Mouse (Mus musculus) embryonic facial prominence, embryonic 10.5 days (tissue): Measurements from ENCODE around the gene Lama5. TPM values are rescaled to one million over a fixed set of nuclear protein-coding genes. Genes with fewer than 3 reads are reported as not detected.
A peak's percentile ranks its signal among the peaks of the same experiment; 100 is the strongest.

Source experiments
- DNase-seq: peaks from one replicate; pipeline ENCODE4 v3.0.0-alpha.2; 2017; ENCODE audit warnings: low spot score
- H3K27ac ChIP-seq: fragments of 300-500 bp; sonication (generic); replicated peaks from 2 replicates; pipeline ENCODE4 v1.5.1; 2016; ENCODE audit warnings: mild to moderate bottlenecking
- H3K27me3 ChIP-seq: fragments of 300-500 bp; sonication (generic); replicated peaks from 2 replicates; pipeline ENCODE4 v1.6.1; 2016; ENCODE audit warnings: low read depth, mild to moderate bottlenecking; ENCODE audit not compliant: poor library complexity, severe bottlenecking
- H3K36me3 ChIP-seq: fragments of 300-500 bp; sonication (generic); replicated peaks from 2 replicates; pipeline ENCODE4 v1.6.1; 2016; ENCODE audit warnings: mild to moderate bottlenecking, moderate library complexity
- H3K4me1 ChIP-seq: fragments of 300-500 bp; sonication (generic); 2 replicates; pipeline ENCODE4 v1.6.1; 2016
- H3K4me3 ChIP-seq: fragments of 300-500 bp; sonication (generic); 2 replicates; pipeline ENCODE4 v1.5.1; 2016; ENCODE audit warnings: mild to moderate bottlenecking, moderate library complexity
- H3K9me3 ChIP-seq: fragments of 300-500 bp; sonication (generic); 2 replicates; pipeline ENCODE4 v1.6.1; 2016; ENCODE audit warnings: mild to moderate bottlenecking
- WGBS: fragments of 180-500 bp; shearing (Covaris S2); methylation state at CpG from one replicate; pipeline ENCODE4 v1.1.7; 2016; 5-methylcytosine and 5-hydroxymethylcytosine counted together
- polyA plus RNA-seq: library from polyadenylated mRNA; unstranded; fragments of >200 nt; fragmentation: Nextera tagmentation; extraction: Ambion mirVana; gene quantifications from 2 replicates; pipeline ENCODE4 v1.2.1, GENCODE M21; 2016

Gene Lama5
- polyA plus RNA-seq, 1 experiment from 2014 or later = 19.6 TPM

DNA sequence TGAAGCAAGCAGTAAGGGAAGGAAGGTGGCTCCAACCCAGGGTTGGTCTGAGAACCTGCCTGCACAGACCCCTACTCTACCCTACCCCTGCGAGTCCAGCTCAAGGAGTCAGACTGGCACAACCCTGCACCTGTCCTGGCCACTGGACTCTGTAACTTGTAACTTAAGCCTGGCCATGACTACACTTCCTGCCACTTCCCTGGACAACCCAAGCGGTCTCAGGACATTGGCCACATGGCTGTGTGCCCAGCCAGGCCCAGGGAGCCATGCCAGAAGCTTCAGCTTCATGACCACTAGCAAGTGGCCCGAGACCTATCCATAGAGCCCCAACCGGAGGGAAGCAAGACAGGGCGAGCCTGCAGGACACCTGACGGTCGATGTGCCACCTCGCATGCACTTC, 8.1 kb downstream of the Lama5 start:
- peaks cover 6% of the 10 kb centered on the region for H3K27me3 ChIP-seq
- 89% methylated on average over 8 of the region's 8 CpGs for WGBS
- peaks cover 22% of the 10 kb centered on the region for H3K36me3 ChIP-seq
- H3K9me3 ChIP-seq = no peaks in the 10 kb centered on the region
- peaks cover 74% of the 10 kb centered on the region for H3K4me1 ChIP-seq
- no peak for DNase-seq
- peak overlapping the region; percentile 75 for H3K27ac ChIP-seq
- no peak overlapping the region for H3K4me3 ChIP-seq

DNA sequence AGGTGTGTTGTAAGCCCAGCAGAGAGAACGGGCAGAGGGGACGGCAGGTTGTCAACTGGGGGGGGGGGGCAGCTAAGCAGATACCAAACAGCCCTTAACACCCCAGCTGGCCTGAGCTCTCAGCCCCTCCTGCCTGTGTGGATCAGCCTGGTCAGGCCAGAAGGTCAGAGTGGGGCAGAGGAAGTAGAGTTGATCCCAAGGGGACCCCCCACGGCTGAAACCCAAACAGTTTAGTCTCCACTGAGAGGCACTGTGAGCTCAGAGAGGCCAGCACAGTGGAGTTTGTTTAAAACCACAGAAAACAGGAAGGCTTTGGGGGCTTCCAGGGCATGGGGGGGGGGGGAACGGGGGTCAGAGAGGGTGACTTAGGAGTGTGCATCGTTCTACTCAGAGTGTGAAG, 8.7 kb downstream of the Lama5 start:
- Histone ChIP-seq H3K4me3 (peak overlapping the region; percentile 13; the same call in 1 of the 2 replicates), H3K27ac (peak overlapping the region; percentile 75; the same call in 1 of the 2 replicates), H3K9me3 (no peaks in the 10 kb centered on the region; the same call in 1 of the 2 replicates), H3K27me3 (no peaks in the 10 kb centered on the region), H3K36me3 (peaks cover 22% of the 10 kb centered on the region), H3K4me1 (peaks cover 67% of the 10 kb centered on the region)
- DNase-seq = no peak
- 50% methylated on average over 5 of the region's 5 CpGs for WGBS

DNA sequence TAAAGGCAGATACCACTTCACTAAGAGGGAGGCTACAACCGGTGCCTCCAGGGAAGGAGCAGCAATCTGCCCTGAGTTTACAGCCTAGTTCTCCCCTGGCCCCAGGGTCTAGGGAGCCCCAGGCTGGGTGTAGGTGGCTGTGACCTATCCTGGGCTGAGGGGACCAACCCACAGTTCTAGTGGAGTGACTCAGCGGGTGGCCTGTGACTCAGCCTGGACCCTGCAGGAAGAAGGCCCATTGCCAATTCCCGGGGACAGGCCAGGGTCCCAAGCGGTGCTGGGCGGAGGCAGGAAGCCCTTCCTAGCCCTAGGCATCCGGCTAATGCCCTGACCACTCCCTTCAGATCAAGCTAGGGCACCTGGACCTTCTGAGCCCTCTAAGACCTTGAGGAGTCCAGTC, 9.7 kb downstream of the Lama5 start:
- Histone ChIP-seq H3K4me3 (no peak overlapping the region), H3K27ac (peak overlapping the region; percentile 12; the same call in 1 of the 2 replicates), H3K36me3 (peaks cover 19% of the 10 kb centered on the region), H3K9me3 (no peaks in the 10 kb centered on the region; the same call in 1 of the 2 replicates), H3K27me3 (no peaks in the 10 kb centered on the region), H3K4me1 (peaks cover 61% of the 10 kb centered on the region)
- WGBS = 72% methylated on average over 6 of the region's 6 CpGs
- DNase-seq = no peak

DNA sequence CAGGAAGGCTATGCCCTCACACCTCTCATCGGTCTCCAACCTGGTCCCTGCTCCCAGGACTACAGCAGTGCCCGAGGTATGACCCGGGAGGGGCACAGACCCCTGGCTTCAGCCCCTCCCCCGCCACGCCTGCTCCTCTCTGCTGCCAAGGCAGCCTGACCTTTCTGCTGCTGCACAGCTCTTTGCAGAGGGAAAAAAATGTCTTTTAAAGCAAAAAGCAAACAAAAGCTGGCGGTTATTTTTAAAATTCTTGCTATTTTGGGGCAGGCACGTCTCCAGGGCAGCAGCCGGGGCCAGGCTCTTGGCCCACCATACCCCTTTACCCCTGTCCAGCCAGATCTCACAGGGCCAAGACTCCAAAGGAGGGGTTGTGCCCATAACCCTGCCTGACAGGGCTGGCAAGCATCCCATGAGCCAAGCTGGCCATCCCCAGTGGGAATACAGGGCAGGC, 10.6 kb downstream of the Lama5 start:
- H3K27ac ChIP-seq = peak overlapping the region; percentile 48; the same call in 1 of the 2 replicates

DNA sequence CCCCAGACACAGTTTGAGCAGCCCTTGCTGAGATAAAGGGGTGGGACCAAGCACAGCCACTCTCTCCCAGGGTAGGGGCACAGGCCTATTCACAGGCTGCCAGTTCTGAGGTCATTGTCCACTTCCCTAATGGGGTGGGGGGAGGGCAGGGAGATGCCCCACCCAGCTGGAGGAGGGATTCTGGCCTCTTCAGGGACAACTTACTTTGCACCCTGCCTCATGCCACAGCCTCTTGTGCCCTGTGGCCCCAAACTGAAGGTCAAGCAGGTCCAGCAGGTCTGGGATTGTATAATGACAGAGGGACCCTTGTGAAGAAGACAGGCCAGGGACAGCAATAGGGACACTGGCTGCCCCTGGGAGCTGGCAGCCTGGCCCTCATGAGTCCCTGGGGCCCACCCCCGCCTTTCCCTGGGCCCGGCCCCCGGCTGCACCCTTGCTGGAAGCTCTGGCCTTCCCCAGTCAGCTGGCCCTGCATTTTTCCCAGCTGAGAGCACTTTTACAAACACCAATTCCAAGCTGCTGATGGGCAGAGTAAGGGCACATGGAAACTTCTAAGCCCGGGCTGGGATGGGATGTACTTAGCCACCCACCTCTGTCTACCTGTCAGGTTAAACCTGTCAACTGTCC, 11.2 kb downstream of the Lama5 start:
- no peak overlapping the region for H3K4me3 ChIP-seq
- no peaks in the 10 kb centered on the region for H3K27me3 ChIP-seq
- H3K27ac ChIP-seq = peak overlapping the region; percentile 48
- peaks cover 50% of the 10 kb centered on the region for H3K4me1 ChIP-seq
- no peaks in the 10 kb centered on the region; the same call in 1 of the 2 replicates for H3K9me3 ChIP-seq
- H3K36me3 ChIP-seq = peaks cover 18% of the 10 kb centered on the region; the same call in 1 of the 2 replicates
- WGBS = 76% methylated on average over 4 of the region's 4 CpGs
- DNase-seq = no peak

More for the DNA sequence above, 10.6 kb downstream of the Lama5 start:
- Histone ChIP-seq H3K27me3 (no peaks in the 10 kb centered on the region), H3K9me3 (no peaks in the 10 kb centered on the region; the same call in 1 of the 2 replicates), H3K4me1 (peaks cover 56% of the 10 kb centered on the region), H3K4me3 (no peak overlapping the region), H3K36me3 (peaks cover 18% of the 10 kb centered on the region; the same call in 1 of the 2 replicates)
- WGBS = 79% methylated on average over 8 of the region's 8 CpGs
- DNase-seq = no peak

DNA sequence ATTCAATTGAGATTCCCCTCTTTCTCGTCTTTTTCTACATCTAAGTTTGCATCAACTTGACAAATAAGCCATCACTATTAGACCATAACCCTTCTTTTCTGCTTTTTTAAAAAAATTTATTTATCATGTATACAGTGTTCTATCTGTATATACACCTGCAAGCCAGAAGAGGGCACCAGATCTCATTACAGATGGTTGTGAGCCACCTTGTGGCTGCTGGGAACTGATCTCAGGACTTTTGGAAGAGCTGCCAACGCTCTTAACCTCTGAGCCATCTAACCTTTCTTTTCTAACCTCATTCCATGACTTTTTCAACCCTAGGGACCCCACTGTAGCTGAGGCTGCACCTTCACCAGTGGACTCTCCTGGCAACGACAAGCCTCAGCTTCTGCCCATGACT, 13.4 kb downstream of the Lama5 start:
- Histone ChIP-seq H3K4me3 (no peak overlapping the region), H3K36me3 (peaks cover 16% of the 10 kb centered on the region; the same call in 1 of the 2 replicates), H3K27me3 (no peaks in the 10 kb centered on the region), H3K4me1 (peaks cover 31% of the 10 kb centered on the region), H3K9me3 (no peaks in the 10 kb centered on the region; the same call in 1 of the 2 replicates), H3K27ac (no peak overlapping the region)
- 90% methylated on average over 3 of the region's 3 CpGs for WGBS
- DNase-seq = no peak

DNA sequence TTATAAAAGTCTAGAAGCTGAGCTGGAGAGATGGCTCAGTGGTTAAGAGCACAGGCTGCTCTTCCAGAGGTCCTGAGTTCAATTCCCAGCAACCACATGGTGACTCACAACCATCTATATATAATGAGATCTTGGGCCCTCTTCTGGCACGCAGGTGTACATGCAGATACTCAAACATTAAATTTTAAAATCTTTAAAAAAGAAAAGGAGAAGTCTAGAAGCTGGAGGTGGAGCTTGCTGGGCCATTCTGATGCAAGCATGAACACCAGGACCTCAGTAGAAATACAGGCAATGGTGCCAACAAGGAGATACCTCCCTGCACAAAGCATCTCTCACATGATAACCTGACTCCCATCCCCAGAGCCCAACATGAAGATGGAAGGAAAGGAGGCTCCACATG, 16.7 kb downstream of the Lama5 start:
- H3K4me3 ChIP-seq = no peak overlapping the region
- peaks cover 9% of the 10 kb centered on the region; the same call in 1 of the 2 replicates for H3K4me1 ChIP-seq
- no peaks in the 10 kb centered on the region; the same call in 1 of the 2 replicates for H3K9me3 ChIP-seq
- DNase-seq = no peak
- H3K27ac ChIP-seq = no peak overlapping the region
- H3K27me3 ChIP-seq = no peaks in the 10 kb centered on the region
- 85% methylated on average over 1 of the region's 1 CpGs for WGBS
- peaks cover 38% of the 10 kb centered on the region for H3K36me3 ChIP-seq

DNA sequence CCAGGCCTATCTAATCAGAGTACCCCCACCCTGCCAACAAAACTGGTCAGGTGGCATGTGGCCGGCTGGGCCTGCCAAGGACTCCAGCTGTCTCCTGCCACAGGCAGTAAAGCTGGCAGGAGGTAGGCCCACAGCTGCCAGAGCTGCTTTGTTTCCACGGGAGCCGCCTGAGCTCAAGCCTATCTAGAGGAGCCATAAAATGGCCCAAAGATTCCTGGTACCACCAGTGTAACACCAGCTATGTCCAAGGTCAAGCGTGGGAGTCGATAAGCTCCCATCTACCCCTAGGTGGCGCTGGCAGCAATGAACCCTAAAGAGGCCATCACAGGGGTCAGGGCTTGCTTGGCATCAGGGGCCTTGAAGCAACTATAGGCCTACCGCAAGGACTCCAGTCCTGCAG, 17.8 kb downstream of the Lama5 start:
- no peak overlapping the region for H3K27ac ChIP-seq
- DNase-seq = peak; percentile 58
- WGBS = 70% methylated on average over 7 of the region's 7 CpGs

DNA sequence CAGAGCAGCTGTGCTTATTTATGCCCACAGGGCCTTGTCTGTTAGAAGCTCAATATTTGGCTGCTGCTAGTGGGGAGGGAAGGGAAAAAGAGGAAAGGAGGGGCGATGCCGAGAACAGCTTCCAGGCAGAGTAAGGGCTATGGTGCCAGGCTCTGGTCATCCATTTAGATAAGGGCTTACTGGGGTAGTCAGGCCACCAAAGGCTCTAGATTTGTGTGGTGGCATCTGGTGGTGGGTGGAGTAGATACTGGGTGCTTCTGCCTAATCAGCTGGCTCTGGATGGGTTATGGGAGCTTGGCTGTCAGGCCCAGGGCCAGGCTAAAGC, 19.7 kb downstream of the Lama5 start:
- H3K27me3 ChIP-seq = no peaks in the 10 kb centered on the region
- H3K4me1 ChIP-seq = peaks cover 23% of the 10 kb centered on the region
- no peak overlapping the region for H3K4me3 ChIP-seq
- no peak overlapping the region for H3K27ac ChIP-seq
- DNase-seq = no peak
- 95% methylated on average over 2 of the region's 2 CpGs for WGBS
- peaks cover 39% of the 10 kb centered on the region for H3K36me3 ChIP-seq
- no peaks in the 10 kb centered on the region for H3K9me3 ChIP-seq

More for the DNA sequence above, 17.8 kb downstream of the Lama5 start:
- H3K9me3 ChIP-seq = no peaks in the 10 kb centered on the region; the same call in 1 of the 2 replicates
- peaks cover 9% of the 10 kb centered on the region; the same call in 1 of the 2 replicates for H3K4me1 ChIP-seq
- H3K27me3 ChIP-seq = no peaks in the 10 kb centered on the region
- H3K4me3 ChIP-seq = no peak overlapping the region
- H3K36me3 ChIP-seq = peaks cover 28% of the 10 kb centered on the region

DNA sequence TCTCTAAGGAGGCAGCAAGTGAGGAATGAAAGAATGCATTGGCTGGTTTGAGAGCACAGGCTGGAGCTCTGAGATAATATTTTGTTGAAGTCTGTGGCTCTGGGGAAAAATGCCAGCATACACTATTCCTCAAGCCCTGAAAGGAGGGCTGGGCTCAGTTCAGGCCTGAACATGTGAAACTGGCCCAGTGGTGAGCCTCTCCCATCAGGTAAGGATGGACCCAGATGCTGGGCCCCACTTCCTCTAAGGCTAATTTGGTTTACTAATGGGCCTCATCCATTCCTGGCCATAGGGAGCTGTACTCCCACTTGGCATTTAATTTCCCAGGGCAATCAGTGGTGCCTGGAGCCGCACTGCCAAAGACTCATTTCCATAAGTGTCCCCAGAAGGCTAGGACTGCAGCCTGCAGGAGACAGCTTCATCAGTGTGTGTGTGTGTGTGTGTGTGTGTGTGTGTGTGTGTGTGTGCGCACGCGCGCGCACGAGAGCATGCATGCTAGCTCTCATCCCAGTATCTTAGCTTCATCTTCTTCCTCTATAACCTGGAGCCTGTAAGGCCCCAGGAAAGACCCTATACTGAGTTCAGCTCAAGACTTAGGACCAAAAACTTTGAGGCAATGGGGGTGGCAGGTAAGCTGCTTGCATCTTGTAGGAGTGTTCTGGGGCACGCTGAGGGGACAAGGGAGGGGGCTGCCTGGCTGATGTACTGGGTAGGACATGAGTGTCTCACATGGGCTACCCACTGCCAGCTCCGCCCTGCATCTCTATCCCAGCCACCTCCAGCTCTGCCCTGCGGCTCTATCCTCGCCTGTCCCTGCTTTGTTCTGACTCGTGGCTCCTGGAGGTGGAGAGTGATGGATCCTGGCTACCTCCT, 20.3 kb downstream of the Lama5 start:
- WGBS = 87% methylated on average over 12 of the region's 12 CpGs
- Histone ChIP-seq H3K4me1 (peaks cover 29% of the 10 kb centered on the region), H3K4me3 (no peak overlapping the region), H3K27me3 (no peaks in the 10 kb centered on the region), H3K36me3 (peaks cover 41% of the 10 kb centered on the region), H3K9me3 (no peaks in the 10 kb centered on the region), H3K27ac (no peak overlapping the region)
- no peak for DNase-seq

DNA sequence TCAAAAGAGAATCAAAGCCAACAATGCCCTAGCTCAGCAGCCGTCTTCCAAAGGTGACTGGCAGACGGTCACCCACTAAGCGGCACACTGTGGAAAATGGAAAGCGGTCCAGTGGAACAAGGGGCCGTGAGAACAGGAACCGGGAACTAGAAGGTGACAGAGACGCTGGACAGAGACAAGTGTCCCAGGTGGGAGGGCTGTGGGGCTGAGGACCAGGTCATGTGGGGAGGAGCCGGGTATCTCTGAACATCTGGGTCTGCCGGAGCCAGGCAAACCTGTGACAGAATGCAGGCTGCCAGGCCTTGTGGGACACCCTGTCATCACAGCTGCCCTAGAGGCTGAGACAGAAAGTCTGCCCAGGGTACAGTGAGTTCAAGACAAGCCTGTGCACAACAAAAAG, 21.2 kb downstream of the Lama5 start:
- no peak overlapping the region for H3K27ac ChIP-seq
- DNase-seq = no peak
- no peak overlapping the region for H3K4me3 ChIP-seq
- H3K27me3 ChIP-seq = no peaks in the 10 kb centered on the region
- H3K9me3 ChIP-seq = no peaks in the 10 kb centered on the region
- peaks cover 32% of the 10 kb centered on the region for H3K4me1 ChIP-seq
- 92% methylated on average over 9 of the region's 9 CpGs for WGBS
- H3K36me3 ChIP-seq = peaks cover 41% of the 10 kb centered on the region

DNA sequence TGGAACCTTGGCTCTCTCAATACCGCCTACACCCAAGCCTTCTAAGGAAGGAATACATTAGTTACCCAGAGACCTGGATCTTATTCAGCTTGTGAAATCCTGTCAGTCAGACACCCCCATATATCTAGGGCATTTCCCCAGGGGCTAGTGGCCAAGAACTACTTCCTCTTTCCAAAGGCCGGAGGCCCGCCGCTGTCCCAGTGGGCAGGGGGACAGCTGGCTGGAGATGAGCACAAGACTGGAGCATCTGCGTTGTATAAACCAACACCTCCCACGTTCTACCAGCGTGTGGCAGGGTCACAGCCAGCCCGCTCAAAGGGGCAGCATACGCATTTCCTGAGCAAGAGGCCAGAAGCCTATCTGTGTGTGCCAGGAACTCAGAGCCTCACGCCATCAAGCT, 22.9 kb downstream of the Lama5 start:
- Histone ChIP-seq H3K9me3 (no peaks in the 10 kb centered on the region), H3K27ac (no peak overlapping the region), H3K4me1 (peaks cover 29% of the 10 kb centered on the region), H3K4me3 (no peak overlapping the region), H3K27me3 (no peaks in the 10 kb centered on the region), H3K36me3 (peaks cover 53% of the 10 kb centered on the region)
- no peak for DNase-seq
- 83% methylated on average over 10 of the region's 10 CpGs for WGBS
